Mouse (Mus musculus): Measurements from ENCODE around the gene Slc25a31. TPM values are rescaled to one million over a fixed set of nuclear protein-coding genes. Genes with fewer than 3 reads are reported as not detected.

Slc25a31 gene
- total and polyA plus RNA-seq, 3 experiments, result not detected

DNA sequence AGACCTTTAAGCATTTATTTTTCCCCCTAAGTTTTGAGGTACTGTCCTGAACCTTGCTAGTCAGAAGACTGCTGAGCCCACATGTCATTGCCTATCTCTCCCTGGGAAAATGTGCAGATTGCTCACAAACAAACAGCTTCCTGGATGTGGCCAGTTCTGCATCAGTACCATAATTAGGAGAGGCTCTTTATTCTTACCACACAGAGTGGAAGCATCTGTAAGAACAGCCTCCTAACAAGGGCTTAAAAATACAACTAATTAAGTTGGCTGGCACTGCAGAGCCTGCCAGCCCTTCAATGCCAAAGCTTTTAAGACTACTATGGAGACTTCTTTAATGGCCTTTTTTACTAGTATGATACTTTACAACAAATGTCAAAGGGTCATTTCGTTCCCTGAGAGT lies 35.1 kb upstream of the Slc25a31 start:
- dilution Hi-C loops (cut with MboI; ENCODE audit: extremely low pct_ligation_motif_present, extremely low pct_unique_long_range_greater_than_20kb, low sequenced_read_pairs), result no loop called here
- H3K9ac ChIP-seq (ENCODE audit: insufficient read depth, low read depth), result no peak overlapping the region
- H3K27me3 ChIP-seq (replicated peaks), result no peaks in the 10 kb centered on the region
- H3K9me3 ChIP-seq (replicated peaks; ENCODE audit: low read length), result no peaks in the 10 kb centered on the region
- no peak for DNase-seq (ENCODE audit: extremely low read depth)
- no peak overlapping the region for H3K4me2 ChIP-seq (ENCODE audit: insufficient read depth, low read depth, poor library complexity, severe bottlenecking)
- H3K36me3 ChIP-seq (replicated peaks in 1 of 2; ENCODE audit: control insufficient read depth in 1 of 2, insufficient read depth in 1 of 2, low read length in 1 of 2), result no peaks in the 10 kb centered on the region
- TF ChIP-seq NELFE (IDR thresholded peaks at IDR 0.05; ENCODE audit: low read depth, low read length) (no peak), ZKSCAN1 (IDR thresholded peaks at IDR 0.05; ENCODE audit: borderline replicate concordance, low read depth, low read length) (no peak), NRF1 (IDR thresholded peaks at IDR 0.05; ENCODE audit: low read depth, low read length) (no peak), KAT2A (IDR thresholded peaks at IDR 0.05; ENCODE audit: insufficient replicate concordance, low read length) (no peak), BHLHE40 (IDR thresholded peaks at IDR 0.05; ENCODE audit: low read depth, low read length) (no peak), GABPA (IDR thresholded peaks at IDR 0.05; ENCODE audit: insufficient replicate concordance, low read depth, low read length) (no peak)
- H3K27ac ChIP-seq (ENCODE audit: insufficient read depth, low read depth), result no peak overlapping the region
- H3K79me2 ChIP-seq (replicated peaks; ENCODE audit: control insufficient read depth, extremely low read depth, insufficient read depth, poor library complexity, severe bottlenecking), result no peaks in the 10 kb centered on the region
- H3K4me3 ChIP-seq (replicated peaks in 1 of 3; ENCODE audit: low read depth in 2 of 3, low read length in 2 of 3, poor library complexity in 1 of 3), result no peak overlapping the region
- in situ Hi-C loops (cut with MboI; ENCODE audit: low pct_ligation_motif_present, low pct_unique_long_range_greater_than_20kb, low sequenced_read_pairs), result no loop called here
- no peaks in the 10 kb centered on the region; a peak in 2 of 4 replicates for H3K4me1 ChIP-seq (ENCODE audit: control insufficient read depth in 1 of 2, insufficient read depth in 2 of 2)

DNA sequence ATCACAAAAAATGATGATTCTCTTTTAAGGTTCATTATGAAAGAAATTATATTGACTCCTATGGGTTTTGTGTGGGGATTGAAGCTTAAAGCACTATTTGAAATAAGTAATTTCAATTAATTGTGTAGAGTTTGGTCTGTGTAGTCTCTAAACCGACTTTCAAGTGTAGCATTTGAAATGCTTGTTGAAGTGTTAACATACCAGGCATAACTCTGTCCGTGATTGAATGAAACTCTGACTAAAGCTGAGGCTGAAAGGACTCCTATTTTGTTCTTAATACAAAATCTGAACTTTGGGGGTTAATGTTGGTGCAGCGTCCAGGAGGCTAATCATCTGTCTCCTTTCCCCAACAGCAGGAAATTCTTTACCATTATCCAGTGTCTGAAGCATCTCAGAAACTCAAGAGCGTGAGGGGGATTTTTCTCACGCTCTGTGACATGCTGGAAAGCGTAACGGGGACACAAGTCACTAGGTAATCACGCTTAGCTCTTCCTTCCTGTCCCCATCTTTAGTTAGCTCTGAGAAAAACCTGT lies 33.7 kb upstream of the Slc25a31 start:
- no peak for DNase-seq (ENCODE audit: extremely low read depth)
- Histone ChIP-seq H3K27ac (ENCODE audit: insufficient read depth, low read depth) (no peak overlapping the region), H3K9me3 (replicated peaks; ENCODE audit: low read length) (no peaks in the 10 kb centered on the region), H3K4me2 (ENCODE audit: insufficient read depth, low read depth, poor library complexity, severe bottlenecking) (no peak overlapping the region), H3K27me3 (replicated peaks) (no peaks in the 10 kb centered on the region), H3K36me3 (replicated peaks in 1 of 2; ENCODE audit: control insufficient read depth in 1 of 2, insufficient read depth in 1 of 2, low read length in 1 of 2) (no peaks in the 10 kb centered on the region), H3K4me1 (ENCODE audit: control insufficient read depth in 1 of 2, insufficient read depth in 2 of 2) (no peaks in the 10 kb centered on the region; a peak in 2 of 4 replicates), H3K79me2 (replicated peaks; ENCODE audit: control insufficient read depth, extremely low read depth, insufficient read depth, poor library complexity, severe bottlenecking) (no peaks in the 10 kb centered on the region), H3K9ac (ENCODE audit: insufficient read depth, low read depth) (no peak overlapping the region), H3K4me3 (replicated peaks in 1 of 3; ENCODE audit: low read depth in 2 of 3, low read length in 2 of 3, poor library complexity in 1 of 3) (no peak overlapping the region)
- dilution Hi-C loops (cut with MboI; ENCODE audit: extremely low pct_ligation_motif_present, extremely low pct_unique_long_range_greater_than_20kb, low sequenced_read_pairs) (no loop called here), in situ Hi-C loops (cut with MboI; ENCODE audit: low pct_ligation_motif_present, low pct_unique_long_range_greater_than_20kb, low sequenced_read_pairs) (no loop called here)
- no peak for TF ChIP-seq JUN (IDR thresholded peaks at IDR 0.05; ENCODE audit: insufficient read depth, low read depth, low read length)
- no peak for TF ChIP-seq NRF1 (IDR thresholded peaks at IDR 0.05; ENCODE audit: low read depth, low read length)
- TF ChIP-seq NELFE (IDR thresholded peaks at IDR 0.05; ENCODE audit: low read depth, low read length), result no peak
- TF ChIP-seq TBP (conservative IDR thresholded peaks at IDR 0.05; ENCODE audit: low read depth, low read length), result no peak
- TF ChIP-seq USF2 (conservative IDR thresholded peaks at IDR 0.05; ENCODE audit: low read depth, low read length), result no peak
- no peak for TF ChIP-seq UBTF (IDR thresholded peaks at IDR 0.05; ENCODE audit: low read depth, low read length)
- TF ChIP-seq JUND (conservative IDR thresholded peaks at IDR 0.05; ENCODE audit: low read depth, low read length), result no peak
- no peak for TF ChIP-seq E2F4 (IDR thresholded peaks at IDR 0.05; ENCODE audit: insufficient replicate concordance, low read depth, low read length)
- no peak for TF ChIP-seq IRF4 (IDR thresholded peaks at IDR 0.05; ENCODE audit: low read depth, low read length)
- TF ChIP-seq MXI1 (IDR thresholded peaks at IDR 0.05; ENCODE audit: low read depth, low read length), result no peak
- no peak for TF ChIP-seq USF1 (IDR thresholded peaks at IDR 0.05; ENCODE audit: low read depth, low read length)
- no peak for TF ChIP-seq RAD21 (IDR thresholded peaks at IDR 0.05; ENCODE audit: low read depth, low read length)
- no peak for TF ChIP-seq HCFC1 (IDR thresholded peaks at IDR 0.05; ENCODE audit: low read depth, low read length)
- TF ChIP-seq KAT2A (IDR thresholded peaks at IDR 0.05; ENCODE audit: insufficient replicate concordance, low read length), result no peak
